Mouse (Mus musculus): Measurements from ENCODE around the gene Foxp1. TPM values are rescaled to one million over a fixed set of nuclear protein-coding genes. Genes with fewer than 3 reads are reported as not detected.
A peak's percentile ranks its signal among the peaks of the same experiment; 100 is the strongest.

Foxp1 gene
- total RNA-seq, 2 experiments from 2014 or later, result 29.4 to 32.8 TPM

- no peak for DNase-seq
These were observed 194.4 kb downstream of the Foxp1 start for GRCm38 (mm10) chr6:99328146-99328545.

GRCm38 (mm10) chr6:99327721-99328120 lies 194.8 kb downstream of the Foxp1 start:
- DNase-seq, result peak; percentile 52 to 75

GRCm38 (mm10) chr6:99325881-99326280 lies 196.6 kb downstream of the Foxp1 start:
- no peak for DNase-seq

GRCm38 (mm10) chr6:99325461-99325860 lies 197.1 kb downstream of the Foxp1 start:
- no peak for DNase-seq

GRCm38 (mm10) chr6:99322132-99322904 lies 200.2 kb downstream of the Foxp1 start:
- DNase-seq, result no peak

- no peak for DNase-seq
These were observed 202.1 kb downstream of the Foxp1 start for GRCm38 (mm10) chr6:99320444-99320843.

GRCm38 (mm10) chr6:99319415-99320405 lies 202.8 kb downstream of the Foxp1 start:
- no peak for DNase-seq

- no peak for DNase-seq
These were observed 207.8 kb downstream of the Foxp1 start for GRCm38 (mm10) chr6:99314746-99315145.

GRCm38 (mm10) chr6:99310529-99310928 lies 212.0 kb downstream of the Foxp1 start:
- no peak for DNase-seq

GRCm38 (mm10) chr6:99310171-99310500 lies 212.4 kb downstream of the Foxp1 start:
- DNase-seq, result no peak

- no peak for DNase-seq
These were observed 212.9 kb downstream of the Foxp1 start for GRCm38 (mm10) chr6:99309466-99310170.

- no peak for DNase-seq
These were observed 216.8 kb downstream of the Foxp1 start for GRCm38 (mm10) chr6:99305751-99306150.

- no peak for DNase-seq
These were observed 217.3 kb downstream of the Foxp1 start for GRCm38 (mm10) chr6:99305236-99305635.

GRCm38 (mm10) chr6:99302662-99303435 lies 219.7 kb downstream of the Foxp1 start:
- no peak for DNase-seq

GRCm38 (mm10) chr6:99301923-99302322 lies 220.6 kb downstream of the Foxp1 start:
- no peak for DNase-seq

GRCm38 (mm10) chr6:99300235-99300634 lies 222.3 kb downstream of the Foxp1 start:
- no peak for DNase-seq

- DNase-seq, result no peak
These were observed 223.3 kb downstream of the Foxp1 start for GRCm38 (mm10) chr6:99299196-99299595.

GRCm38 (mm10) chr6:99297535-99297934 lies 225.0 kb downstream of the Foxp1 start:
- no peak for DNase-seq

GRCm38 (mm10) chr6:99295495-99295894 lies 227.0 kb downstream of the Foxp1 start:
- DNase-seq, result peak; percentile 34 to 46

- no peak for DNase-seq
These were observed 233.3 kb downstream of the Foxp1 start for GRCm38 (mm10) chr6:99289220-99289619.

- no peak for DNase-seq
These were observed 237.5 kb downstream of the Foxp1 start for GRCm38 (mm10) chr6:99285026-99285425.

- no peak for DNase-seq
These were observed 238.5 kb downstream of the Foxp1 start for GRCm38 (mm10) chr6:99284019-99284418.
